Mouse (Mus musculus) ES-Bruce4 (cell line): ENCODE measurements around the gene Gm128.

Experiments used
- CTCF ChIP-seq: IDR thresholded peaks from one replicate; pipeline ENCODE4 v1.8.1; 2011; ENCODE audit warnings: low read depth, low read length
- EP300 ChIP-seq: IDR thresholded peaks from 2 replicates; pipeline ENCODE4 v1.6.1; 2011; ENCODE audit warnings: low read depth, low read length; ENCODE audit not compliant: insufficient read depth

DNA sequence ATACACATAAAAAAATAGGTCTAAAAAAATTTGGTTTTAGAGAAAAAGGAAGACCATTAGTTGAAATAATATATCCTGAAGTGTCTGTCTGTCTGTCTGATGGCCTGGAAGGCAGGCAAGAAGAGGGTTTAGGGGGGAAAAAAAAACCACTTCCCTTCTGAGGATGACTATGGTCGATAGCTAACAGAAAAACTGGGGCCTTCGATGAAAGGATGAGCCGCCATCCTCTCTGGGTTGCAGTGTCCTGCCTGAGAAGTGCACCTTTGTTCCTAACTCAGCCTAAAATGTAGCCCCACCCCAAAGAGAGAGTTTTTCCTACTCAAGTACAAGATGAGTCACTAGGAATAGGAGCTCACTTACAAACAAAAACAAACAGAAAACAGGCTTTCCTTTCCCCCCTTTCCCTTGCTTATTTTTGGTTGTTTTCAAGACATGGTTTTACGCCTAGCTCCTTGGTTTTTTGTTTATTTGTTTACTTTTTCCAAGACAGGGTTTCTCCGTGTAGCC, 35.1 kb upstream of the Gm128 start:
- TF ChIP-seq CTCF (no peak), EP300 (no peak)
